Mouse (Mus musculus) ovary, adult 18-20 months (tissue): ENCODE measurements around the gene Stpg1.

ENCODE experiments used
- DNase-seq: peaks from one replicate; pipeline ENCODE4 v3.0.0; 2022; ENCODE audit warnings: low spot score, mixed read lengths

Gene Stpg1

GRCm38 (mm10) chr4:135494521-135495396 is at the start of gene Stpg1, which contains the start of gene Nipal3:
Stpg1 (plus strand) TSS chr4:135494790.
Nipal3 (minus strand) TSS chr4:135495038.
- peak; percentile 88 for DNase-seq

GRCm38 (mm10) chr4:135451360-135452015 is 43.1 kb upstream of the Stpg1 start:
- DNase-seq = no peak

GRCm38 (mm10) chr4:135453164-135453563 is 41.4 kb upstream of the Stpg1 start:
- DNase-seq = no peak

- no peak for DNase-seq
Observed at GRCm38 (mm10) chr4:135453572-135453971, 41.0 kb upstream of the Stpg1 start.

- DNase-seq = no peak
Observed at GRCm38 (mm10) chr4:135463406-135463805, 31.2 kb upstream of the Stpg1 start.

GRCm38 (mm10) chr4:135477851-135478250 is 16.7 kb upstream of the Stpg1 start:
- no peak for DNase-seq

- DNase-seq = no peak
Observed at GRCm38 (mm10) chr4:135480370-135480769, 14.2 kb upstream of the Stpg1 start.

- DNase-seq = no peak
Observed at GRCm38 (mm10) chr4:135485086-135485485, 9.5 kb upstream of the Stpg1 start.

GRCm38 (mm10) chr4:135486352-135486751 is 8.2 kb upstream of the Stpg1 start:
- DNase-seq = no peak

- no peak for DNase-seq
Observed at GRCm38 (mm10) chr4:135489256-135489655, 5.3 kb upstream of the Stpg1 start.

- DNase-seq = no peak
Observed at GRCm38 (mm10) chr4:135493271-135493670, 1.3 kb upstream of the Stpg1 start.

GRCm38 (mm10) chr4:135493691-135494520 is 684 bp upstream of the Stpg1 start:
- no peak for DNase-seq

GRCm38 (mm10) chr4:135495397-135495791 is 804 bp downstream of the Stpg1 start:
- no peak for DNase-seq

GRCm38 (mm10) chr4:135495810-135496209 is 1.2 kb downstream of the Stpg1 start:
- peak; percentile 52 for DNase-seq

- DNase-seq = no peak
Observed at GRCm38 (mm10) chr4:135498136-135498535, 3.5 kb downstream of the Stpg1 start.

- no peak for DNase-seq
Observed at GRCm38 (mm10) chr4:135499831-135500230, 5.2 kb downstream of the Stpg1 start.

GRCm38 (mm10) chr4:135501587-135501986 is 7.0 kb downstream of the Stpg1 start:
- no peak for DNase-seq

- no peak for DNase-seq
Observed at GRCm38 (mm10) chr4:135505794-135506193, 11.2 kb downstream of the Stpg1 start.

- DNase-seq = no peak
Observed at GRCm38 (mm10) chr4:135507547-135508350, 13.2 kb downstream of the Stpg1 start.

- DNase-seq = peak; percentile 37
Observed at GRCm38 (mm10) chr4:135508419-135509039, 13.9 kb downstream of the Stpg1 start.

GRCm38 (mm10) chr4:135509515-135509914 is 14.9 kb downstream of the Stpg1 start:
- DNase-seq = peak; percentile 53
